Mouse (Mus musculus): ENCODE results near the gene Aadac. TPM values are rescaled to one million over a fixed set of nuclear protein-coding genes. Genes with fewer than 3 reads are reported as not detected.

Aadac gene
- not detected for total RNA-seq (2022)

GRCm38 (mm10) chr3:60025417-60025816 lies at the start of gene Aadac:
Aadac (plus strand) TSS chr3:60025717.
- no peak for DNase-seq

DNA sequence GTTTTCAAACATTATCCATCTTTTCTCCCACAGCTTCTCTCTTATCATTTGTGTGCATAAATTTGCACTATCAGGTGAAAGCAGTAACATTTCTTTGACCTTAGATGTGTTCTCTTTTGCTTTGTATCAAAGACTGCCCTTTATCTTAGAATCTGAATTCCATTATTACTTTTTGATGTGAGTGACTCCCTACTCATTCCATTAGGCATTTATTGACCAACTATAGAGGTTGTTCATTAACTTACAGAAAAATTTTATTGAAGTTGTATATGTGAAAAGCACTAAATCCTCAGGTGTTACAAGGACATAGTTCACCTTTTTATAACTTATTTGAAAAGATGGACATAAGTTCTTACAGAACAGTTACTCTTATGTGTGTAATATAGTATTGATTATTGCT lies 21.9 kb upstream of the Aadac start:
- no peak for DNase-seq

DNA sequence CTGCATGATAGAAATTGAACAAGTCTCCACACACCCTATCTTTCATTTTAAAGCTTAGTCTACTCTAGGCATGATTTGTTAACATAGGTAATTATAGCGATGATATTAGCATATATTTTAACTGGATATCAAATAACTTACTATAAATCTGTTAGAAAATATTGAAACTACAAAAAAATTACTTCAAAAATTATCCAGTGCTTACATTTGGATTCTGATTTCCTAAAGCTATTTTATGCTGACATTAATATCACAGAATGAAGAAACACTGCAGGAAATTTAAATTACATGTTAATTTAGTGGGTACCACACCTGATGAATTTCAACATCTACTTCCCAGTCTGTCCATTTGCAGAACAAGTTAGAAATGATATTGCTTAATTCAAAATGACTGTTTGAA lies 19.1 kb upstream of the Aadac start, which contains the start of gene Aadacl2:
Aadacl2 (plus strand) TSS at position 301 of the 400 bp plus-strand sequence.
- DNase-seq: no peak

DNA sequence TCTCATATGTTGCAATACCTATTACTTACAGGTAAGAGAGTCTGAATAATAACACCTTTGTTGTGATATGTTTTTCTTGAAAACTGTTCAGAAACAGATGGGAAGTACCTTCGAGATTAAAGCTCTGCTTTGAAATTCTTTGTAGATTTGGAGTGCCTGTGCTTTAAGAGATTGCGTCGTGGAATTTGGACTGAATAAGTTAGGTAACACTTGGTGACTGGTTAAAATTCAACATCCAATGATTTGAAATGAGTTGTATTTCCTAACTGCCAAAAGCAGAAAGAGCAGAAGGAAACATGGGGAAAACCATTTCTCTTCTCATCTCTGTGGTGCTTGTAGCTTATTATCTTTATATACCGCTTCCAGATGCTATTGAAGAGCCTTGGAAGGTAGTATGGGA lies 6.0 kb downstream of the Aadac start:
- DNase-seq: no peak

GRCm38 (mm10) chr3:60046221-60046913 lies 20.9 kb downstream of the Aadac start:
- DNase-seq: no peak

- no peak for DNase-seq
These were observed 27.9 kb downstream of the Aadac start for GRCm38 (mm10) chr3:60053231-60053927.

DNA sequence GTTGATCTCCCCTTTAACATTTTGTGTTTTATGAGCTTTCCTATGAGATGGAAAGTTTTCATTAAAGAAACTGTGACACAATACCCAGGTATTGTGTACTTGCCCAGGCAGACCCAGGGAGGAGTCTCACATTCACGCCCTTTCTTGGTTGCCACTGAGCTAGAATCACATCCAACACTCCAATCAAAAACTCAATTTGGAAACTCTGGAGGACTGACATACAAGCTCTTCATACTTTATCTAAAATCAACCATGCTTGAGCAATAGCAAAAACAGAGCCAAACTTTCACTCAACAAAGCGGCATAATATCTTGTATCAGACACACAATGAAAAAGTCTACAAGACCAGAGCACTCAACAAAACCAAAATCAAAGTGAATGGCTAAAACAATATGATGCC lies 28.4 kb downstream of the Aadac start:
- DNase-seq: no peak

DNA sequence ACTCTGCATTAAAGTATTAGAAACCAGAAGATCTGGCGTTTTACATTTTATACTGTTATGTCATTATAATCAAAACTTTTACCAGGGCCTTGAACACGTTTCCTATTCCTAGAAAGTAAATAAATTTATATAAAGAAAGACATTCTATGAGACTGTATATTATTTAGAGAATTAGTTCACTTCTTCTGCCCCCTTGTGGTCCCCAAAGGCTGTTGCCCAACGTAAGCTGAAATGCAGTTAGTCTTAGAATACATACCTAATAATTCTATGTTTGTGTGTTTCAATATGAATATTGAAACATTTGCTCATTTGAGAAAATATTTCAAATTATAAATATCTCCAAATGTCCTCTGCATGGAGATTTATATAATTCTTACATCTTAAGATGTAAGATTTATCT lies 30.9 kb downstream of the Aadac start:
- DNase-seq: no peak

GRCm38 (mm10) chr3:60057070-60057808 lies 31.7 kb downstream of the Aadac start:
- no peak for DNase-seq

GRCm38 (mm10) chr3:60057809-60058082 lies 32.2 kb downstream of the Aadac start:
- no peak for DNase-seq

DNA sequence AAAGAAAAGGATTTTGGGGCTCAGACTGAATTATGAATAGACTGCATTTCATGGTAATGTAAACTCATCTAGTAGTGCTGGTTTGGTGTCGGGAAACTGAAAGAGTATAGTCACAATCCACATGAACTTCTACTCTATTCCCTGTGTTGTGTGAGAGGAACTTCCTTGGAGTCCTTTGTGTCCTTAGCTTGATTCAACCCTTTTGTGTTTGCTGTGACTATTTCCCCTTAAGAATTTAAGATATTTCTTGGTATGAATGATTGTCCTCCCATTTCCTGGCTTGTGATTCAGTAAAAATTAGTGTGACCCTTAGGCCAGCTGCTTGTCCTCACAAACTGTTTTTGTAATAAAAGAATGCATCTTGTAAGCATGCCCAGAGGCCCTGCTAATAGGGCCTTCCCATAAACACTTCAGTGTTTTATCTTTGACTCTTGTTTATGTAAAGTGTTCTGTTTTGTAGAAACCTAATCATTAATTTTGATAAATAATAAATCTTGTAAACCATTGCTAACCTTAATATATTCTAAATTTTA lies 53.4 kb downstream of the Aadac start:
- no peak for DNase-seq

GRCm38 (mm10) chr3:60080572-60080971 lies 55.1 kb downstream of the Aadac start:
- no peak for DNase-seq

- no peak for DNase-seq
These were observed 56.1 kb downstream of the Aadac start, which contains the start of gene Sucnr1 for GRCm38 (mm10) chr3:60081648-60082047. Sucnr1 (plus strand) TSS chr3:60081869.

DNA sequence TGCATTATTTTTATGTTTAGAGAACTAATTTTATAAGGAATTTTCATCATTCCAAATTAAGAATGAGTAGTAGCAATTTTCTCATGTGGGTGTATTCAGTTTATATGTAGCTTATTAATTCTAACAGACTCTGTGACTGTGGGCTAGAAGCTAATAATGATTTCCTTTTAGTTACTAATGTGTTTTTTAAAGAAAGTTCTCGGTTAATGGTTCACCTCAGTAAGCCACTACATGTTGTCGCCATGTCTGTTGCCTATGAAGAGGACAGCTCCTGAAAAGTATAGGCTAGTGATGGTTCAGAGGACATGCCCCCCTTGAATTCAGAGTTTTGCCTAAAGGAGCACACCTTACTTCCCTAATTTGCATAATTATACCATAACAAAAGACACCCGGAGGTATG lies 57.2 kb downstream of the Aadac start:
- no peak for DNase-seq

- no peak for DNase-seq
These were observed 60.2 kb downstream of the Aadac start for GRCm38 (mm10) chr3:60085729-60086128.

Other genes starting within 250 kb of the Aadac start
- not detected for gene Gm8298, start 164.7 kb upstream of the Aadac start, total RNA-seq (2022)
- gene C130079G13Rik, start 100.5 kb upstream of the Aadac start, total RNA-seq (2022): not detected
- not detected for gene Aadacl2, start 19.0 kb upstream of the Aadac start, total RNA-seq (2022)
- 1 to 10 TPM in 3 of 4 experiments, under 1 TPM in 1; 0.35 to 6.5 (median 1.6) TPM for gene Sucnr1, start 56.2 kb downstream of the Aadac start, total RNA-seq (2022)

All from adrenal gland, adult 8-10 months (tissue).